Mouse (Mus musculus) erythroblast, adult 5-6 weeks (primary cell): ENCODE data around the gene Nt5dc3. TPM values are rescaled to one million over a fixed set of nuclear protein-coding genes. Genes with fewer than 3 reads are reported as not detected.

Experiments
- ATAC-seq: replicated peaks from 2 replicates; pipeline ENCODE4 v1.8.0; 2016; ENCODE audit warnings: moderate number of reproducible peaks, mild to moderate bottlenecking, moderate TSS enrichment, inconsistent platforms; ENCODE audit not compliant: poor library complexity, low FRiP score, severe bottlenecking
- total RNA-seq, 2 experiments: library from RNA; stranded (forward) in 1 of 2; stranded (reverse) in 1 of 2; fragments of 150-400 nt in 1 of 2; fragments of 200-764, 138-1000 nt in 1 of 2; gene quantifications; 2 replicates each; pipeline versions ENCODE4 v1.2.3 to v1.2.4; 2015 to 2017; ENCODE audit warnings: low replicate concordance in 2 of 2

Gene Nt5dc3
- total RNA-seq, 2 experiments from 2014 or later = 0.17 to 1.5 TPM

DNA sequence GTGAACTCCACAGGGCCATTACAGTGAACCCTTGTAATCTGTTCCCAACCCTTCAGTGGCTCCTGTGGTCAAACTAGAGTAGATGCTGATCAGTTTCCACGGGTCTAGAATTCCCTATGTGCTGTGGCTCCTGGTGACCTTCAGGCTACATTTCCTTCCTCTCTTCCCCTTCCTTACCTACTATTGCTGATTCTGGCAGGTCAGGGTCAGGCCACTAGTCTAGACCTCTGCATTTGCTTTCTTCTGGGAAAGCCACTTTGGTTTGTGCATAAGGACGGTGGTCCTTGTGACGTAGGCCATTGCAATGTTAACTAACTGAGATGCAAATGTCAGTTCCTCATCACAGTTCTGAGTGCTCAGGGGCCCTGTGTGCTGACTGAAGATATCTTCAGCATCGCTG, 81.6 kb downstream of the Nt5dc3 start:
- ATAC-seq = no peak

DNA sequence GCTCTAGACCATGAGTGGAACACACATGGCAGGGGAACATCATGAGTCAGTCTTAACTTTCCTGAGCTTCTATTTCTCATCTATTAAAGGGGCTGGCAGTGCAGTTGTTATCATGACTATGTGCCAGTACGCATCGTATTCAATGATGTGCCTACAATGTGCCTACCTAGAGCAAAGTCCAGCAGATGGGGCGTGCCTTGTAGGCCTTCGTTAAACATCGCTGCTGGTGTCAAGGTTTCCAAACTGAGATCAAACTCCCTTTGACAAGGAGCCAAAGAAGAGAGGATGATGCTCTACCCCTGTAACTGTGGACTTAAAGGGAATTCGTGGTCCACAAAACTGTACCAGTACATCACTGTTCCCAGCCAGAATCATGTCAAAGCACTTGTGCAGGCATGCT, 83.7 kb downstream of the Nt5dc3 start:
- ATAC-seq = no peak

DNA sequence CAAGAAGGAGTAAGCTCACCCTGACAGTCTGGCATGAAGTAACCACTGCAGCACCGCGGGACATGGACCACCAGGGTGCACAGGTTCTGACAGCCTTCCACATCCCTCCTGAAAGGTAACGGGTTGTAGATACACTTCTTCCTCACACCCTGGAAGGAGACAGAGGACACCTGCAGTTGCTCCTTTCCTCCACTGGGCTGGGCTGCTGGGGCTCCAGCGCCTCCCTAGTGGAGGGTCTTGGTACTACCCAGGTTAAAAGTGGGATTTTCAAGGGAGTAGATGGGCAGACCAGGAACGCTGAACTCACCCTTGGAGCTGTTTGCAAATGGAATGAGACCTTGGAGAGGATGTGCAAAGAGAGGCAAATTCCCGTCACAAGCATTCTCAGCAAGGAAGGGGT, 84.6 kb downstream of the Nt5dc3 start:
- ATAC-seq = peak; percentile 60; the same call in 1 of the 2 replicates

GRCm38 (mm10) chr10:86872121-86872520, 93.3 kb downstream of the Nt5dc3 start:
- no peak for ATAC-seq

GRCm38 (mm10) chr10:86872591-86872990, 93.8 kb downstream of the Nt5dc3 start:
- no peak for ATAC-seq

DNA sequence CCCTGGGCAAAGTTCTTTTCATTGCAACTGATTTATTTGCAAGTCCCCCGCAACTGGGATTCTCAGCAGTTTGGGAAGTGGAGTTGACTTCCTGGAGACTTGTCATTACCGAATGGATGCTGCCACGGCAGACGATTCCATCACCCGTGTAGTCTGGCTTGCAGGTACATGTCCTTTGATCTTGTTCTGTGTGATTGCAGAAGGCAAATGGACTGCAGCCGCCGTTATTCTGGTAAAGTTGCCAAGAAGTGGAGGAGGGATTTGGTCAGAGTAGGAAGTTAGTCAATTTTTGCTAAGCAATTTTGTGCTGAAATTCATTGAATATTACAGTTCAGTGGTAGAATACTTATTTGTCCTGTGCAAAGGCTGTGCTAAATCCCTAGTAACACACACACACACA, 99.9 kb downstream of the Nt5dc3 start:
- no peak for ATAC-seq

GRCm38 (mm10) chr10:86880071-86880806, 101.4 kb downstream of the Nt5dc3 start:
- ATAC-seq = no peak

DNA sequence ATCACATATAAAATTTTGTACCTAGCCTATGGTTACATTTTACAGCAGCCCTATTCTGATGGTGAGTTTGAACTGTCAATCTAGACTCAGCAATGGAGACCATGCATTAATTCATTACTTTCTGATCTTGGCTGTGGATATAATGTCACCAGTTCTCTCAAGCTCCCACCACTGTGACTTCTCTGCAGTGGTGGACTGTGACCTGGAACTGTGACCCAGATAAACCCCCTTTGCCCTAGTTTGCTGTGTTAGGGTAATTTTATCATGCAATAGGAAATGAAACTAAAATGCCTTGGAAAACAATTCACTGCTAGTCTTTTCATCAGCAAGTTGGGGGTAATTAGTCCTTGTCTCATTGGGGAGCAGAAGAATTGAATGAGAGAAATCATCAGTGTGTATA, 102.6 kb downstream of the Nt5dc3 start:
- no peak for ATAC-seq

DNA sequence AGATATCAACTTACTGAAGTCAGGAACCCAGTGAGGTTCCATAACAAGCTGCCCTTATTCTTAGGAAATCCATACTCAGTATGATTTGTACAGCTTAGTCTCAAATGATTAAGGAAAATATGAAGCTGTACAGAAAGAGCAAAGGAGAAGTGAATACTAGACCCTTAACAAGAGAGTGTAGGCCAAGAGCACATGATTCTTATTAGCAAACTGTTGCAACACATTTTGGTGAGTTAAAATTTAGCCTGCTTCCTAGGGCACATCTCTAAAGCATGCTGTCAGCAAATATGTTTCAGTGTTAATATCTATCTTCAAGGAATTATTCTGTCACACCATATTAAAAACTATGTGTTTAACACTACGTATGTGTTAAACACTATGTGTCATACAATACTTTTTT, 107.6 kb downstream of the Nt5dc3 start:
- no peak for ATAC-seq

Other genes with a start within 250 kb of the Nt5dc3 start
- gene Hsp90b1, start 73.5 kb upstream of the Nt5dc3 start, total RNA-seq (2015; ENCODE audit: low replicate concordance) = 136 and 158 TPM in 2 replicates
- 198 and 211 TPM in 2 replicates for gene Hsp90b1, start 73.5 kb upstream of the Nt5dc3 start, total RNA-seq (2017; ENCODE audit: low replicate concordance)
- gene Ttc41, start 73.2 kb upstream of the Nt5dc3 start, total RNA-seq (2015; ENCODE audit: low replicate concordance) = not detected in 2 replicates
- 0.26 and 0.42 TPM in 2 replicates for gene Ttc41, start 73.2 kb upstream of the Nt5dc3 start, total RNA-seq (2017; ENCODE audit: low replicate concordance)
- gene Gm49358, start 15.0 kb upstream of the Nt5dc3 start, total RNA-seq (2015; ENCODE audit: low replicate concordance) = not detected in 2 replicates
- gene Gm49358, start 15.0 kb upstream of the Nt5dc3 start, total RNA-seq (2017; ENCODE audit: low replicate concordance) = 1.2 TPM in 1 of 2 replicates, not detected in the other
- gene Stab2, start 229.0 kb downstream of the Nt5dc3 start, total RNA-seq (2015; ENCODE audit: low replicate concordance) = 2.1 and 6.5 TPM in 2 replicates
- gene Stab2, start 229.0 kb downstream of the Nt5dc3 start, total RNA-seq (2017; ENCODE audit: low replicate concordance) = 1.5 and 2.0 TPM in 2 replicates